Mouse (Mus musculus) layer of hippocampus, adult 18-20 months (tissue): ENCODE data around the gene Dnase1l3. TPM values are rescaled to one million over a fixed set of nuclear protein-coding genes. Genes with fewer than 3 reads are reported as not detected.

Experiments
- DNase-seq, 2 experiments: peaks; one replicate each; pipeline ENCODE4 v3.0.0; 2022; ENCODE audit warnings: low spot score in 2 of 2
- total RNA-seq, 2 experiments: library from RNA; stranded (reverse); gene quantifications; 2 replicates each; pipeline ENCODE4 v1.2.3; 2021

The Dnase1l3 gene
- total RNA-seq, 2 experiments from 2014 or later = 0.07 to 0.10 TPM

DNA sequence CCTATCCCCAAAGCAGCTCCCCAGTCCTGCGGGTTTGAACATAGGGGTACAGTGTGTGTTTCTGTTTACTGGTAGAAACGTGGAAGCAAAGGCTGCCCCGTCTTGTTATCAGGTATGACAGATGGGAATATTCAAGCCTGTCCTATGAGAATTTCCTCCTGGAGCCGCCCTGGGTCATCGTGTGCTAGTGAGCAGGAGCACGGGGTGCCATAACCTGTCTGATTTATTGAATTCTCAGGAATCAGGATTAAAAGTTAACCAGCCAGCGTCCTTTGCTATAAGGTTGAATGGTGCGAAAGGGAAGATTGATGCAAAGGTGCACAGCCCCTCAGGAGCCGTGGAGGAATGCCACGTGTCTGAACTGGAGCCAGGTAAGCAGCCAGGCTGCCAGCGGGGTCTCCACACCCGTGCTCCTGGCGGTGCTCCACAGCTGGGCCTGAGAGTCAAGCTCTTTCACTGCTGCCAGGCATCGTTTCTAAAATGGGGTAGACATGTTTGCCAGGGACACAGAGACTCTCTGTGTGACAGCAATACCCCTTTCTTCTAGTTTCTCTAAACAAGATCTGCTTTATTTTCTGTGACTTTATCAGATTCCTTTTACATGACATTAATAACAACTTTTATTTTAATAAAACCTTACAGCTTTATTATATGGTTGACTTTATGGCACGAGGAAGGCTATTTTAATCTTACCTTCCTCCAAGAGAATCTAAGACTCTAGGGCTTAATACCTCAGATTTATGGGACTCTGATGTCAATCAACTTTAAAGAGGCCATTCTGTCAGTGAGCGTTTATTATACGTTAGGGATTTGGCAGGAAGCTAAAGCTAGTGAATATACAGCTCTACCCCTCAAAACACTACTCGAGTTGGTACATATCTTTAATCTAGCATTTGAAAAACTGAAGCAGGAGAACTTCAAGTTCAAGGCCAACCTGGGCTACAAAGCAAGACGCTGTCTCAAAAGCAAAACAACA, 55.3 kb downstream of the Dnase1l3 start:
- DNase-seq = peak in 1 of 2 experiments; percentile 29

DNA sequence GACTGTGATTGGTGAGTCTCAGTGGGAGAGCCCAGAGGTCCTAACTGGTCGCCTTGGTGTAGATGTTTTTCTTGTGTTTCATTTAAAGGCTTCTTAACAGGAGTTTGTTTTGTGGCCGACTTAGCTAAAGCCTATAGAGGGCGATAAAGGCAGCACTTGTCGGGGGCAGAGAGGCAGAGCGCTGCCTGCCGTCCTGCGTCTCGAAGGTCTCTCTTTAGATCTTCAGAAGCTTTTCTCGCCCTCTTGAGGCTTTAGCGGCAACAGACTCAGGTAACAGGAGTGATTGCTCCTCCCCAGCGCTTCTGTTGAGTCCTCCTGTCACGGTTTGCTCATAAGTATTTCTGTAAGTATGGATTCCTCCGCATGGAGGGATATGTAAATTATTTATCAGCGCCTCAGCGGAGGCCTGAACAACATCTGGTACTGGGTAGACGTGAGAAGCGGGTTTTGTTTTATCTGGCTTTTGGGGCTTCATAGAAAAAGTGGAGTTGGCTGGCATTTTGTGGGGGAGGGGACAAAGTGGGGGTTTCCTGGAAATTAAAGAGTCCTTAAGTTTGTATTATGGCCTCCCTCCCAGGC, 57.2 kb downstream of the Dnase1l3 start:
- peak in 1 of 2 experiments; percentile 23 for DNase-seq

DNA sequence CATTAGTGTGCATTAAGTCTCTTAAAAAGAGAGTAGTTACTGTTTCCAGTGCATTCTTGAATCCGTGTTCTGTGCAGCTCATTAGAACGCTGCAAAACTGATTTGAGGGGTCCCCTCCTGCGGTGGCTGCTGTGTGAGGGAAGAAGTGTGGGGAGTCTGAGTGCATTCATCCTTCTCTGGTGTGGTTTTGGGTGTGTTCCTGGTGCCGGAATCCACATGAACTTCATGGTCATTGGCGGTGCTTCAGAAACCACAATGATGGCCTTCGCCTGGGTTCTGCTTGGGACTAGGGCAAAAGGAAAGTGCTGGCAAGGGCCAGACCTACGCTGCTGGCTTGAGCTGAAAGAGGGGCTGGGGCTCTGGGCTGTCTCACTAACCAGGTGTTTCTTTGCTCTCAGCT, 60.2 kb downstream of the Dnase1l3 start:
- DNase-seq = no peak

DNA sequence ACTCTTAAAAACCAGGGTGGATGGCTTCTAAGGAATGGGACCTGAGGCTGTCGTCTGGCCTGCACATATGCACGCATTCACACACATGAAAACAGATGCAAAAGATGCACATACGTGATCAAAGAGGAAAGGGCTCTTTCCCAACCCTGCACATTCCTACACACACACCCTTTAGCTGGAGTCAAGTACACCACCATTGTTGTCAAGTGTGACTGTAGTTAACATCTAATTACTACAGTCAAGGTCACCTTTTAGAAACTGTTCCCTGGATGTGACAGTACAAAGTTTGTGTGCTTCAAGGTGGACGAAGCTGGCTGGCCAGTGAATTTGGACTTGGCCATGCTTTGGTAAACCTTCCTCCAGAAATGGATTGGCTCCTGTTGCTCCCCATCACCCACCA, 62.2 kb downstream of the Dnase1l3 start:
- DNase-seq = no peak

DNA sequence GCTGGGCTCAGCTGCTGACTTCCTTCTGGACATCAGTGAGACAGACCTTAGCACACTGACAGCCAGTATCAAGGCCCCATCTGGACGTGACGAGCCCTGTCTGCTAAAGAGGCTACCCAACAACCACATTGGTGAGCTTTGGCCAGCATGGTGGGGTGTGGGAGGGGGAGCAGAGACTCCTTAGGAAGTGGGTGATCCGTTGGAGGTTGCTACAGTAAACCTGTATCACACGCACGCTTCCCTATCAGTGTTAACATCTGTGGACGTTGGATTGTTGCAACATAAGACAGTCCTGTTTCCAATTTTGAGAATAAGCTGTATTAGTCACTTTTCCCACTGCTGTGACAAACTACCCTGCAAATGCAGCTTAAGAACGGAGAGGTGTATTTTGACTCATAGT, 65.3 kb downstream of the Dnase1l3 start:
- no peak for DNase-seq

DNA sequence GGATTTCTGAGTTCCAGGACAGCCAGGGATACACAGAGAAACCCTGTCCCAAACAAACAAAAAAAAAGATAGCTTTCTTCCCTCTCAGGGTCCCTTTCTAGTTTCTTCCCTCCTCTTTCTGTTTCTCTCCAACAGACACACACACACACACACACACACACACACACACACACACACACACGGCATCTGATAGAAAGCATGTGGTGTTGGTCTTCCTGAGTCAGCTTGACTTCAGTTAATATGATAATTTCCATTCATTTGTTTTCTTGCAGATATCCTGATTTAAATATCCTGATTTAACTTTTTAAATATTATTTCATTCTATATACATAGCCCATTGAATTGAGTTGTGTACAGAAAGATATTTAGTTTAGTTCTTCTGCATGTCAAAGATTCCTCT, 66.0 kb downstream of the Dnase1l3 start:
- no peak for DNase-seq

DNA sequence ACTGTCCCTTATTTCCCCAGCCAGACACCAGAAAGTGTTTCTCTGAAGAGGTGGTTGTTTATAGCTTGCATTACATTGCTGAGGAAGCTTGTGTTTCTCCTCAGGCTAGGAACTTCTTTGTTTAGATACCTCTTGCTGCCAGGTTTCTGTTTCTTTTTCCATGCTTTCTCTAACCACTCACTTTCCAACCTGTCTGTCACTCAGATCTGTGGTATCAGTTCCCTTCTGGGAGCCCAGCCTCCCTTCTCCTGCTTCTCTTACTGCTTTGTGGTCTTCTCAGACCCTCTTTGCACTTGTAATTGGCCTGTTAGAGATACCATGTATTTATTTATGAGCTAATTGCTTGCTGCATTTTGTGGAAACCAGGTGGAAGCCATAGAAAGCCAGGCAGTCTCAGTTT, 70.7 kb downstream of the Dnase1l3 start:
- no peak for DNase-seq

DNA sequence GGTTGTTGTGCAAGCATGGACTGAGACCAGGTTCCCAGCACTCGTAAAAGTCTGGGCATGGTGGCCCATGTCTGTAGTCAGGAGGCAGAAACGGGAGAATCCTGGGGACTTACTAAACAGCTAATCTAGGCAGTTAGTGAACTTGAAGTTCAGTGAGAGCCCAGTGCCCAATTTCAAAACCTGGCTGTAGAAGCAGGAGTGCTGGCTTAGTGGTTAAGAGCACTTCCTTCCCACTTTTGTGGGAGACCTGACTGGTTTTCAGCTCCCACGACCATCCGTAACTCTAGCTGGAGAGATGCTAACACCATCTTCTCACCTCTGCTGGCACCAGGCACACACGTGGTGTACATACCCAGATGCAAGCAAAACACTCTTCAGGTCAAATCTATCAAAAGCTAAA, 72.9 kb downstream of the Dnase1l3 start:
- no peak for DNase-seq

DNA sequence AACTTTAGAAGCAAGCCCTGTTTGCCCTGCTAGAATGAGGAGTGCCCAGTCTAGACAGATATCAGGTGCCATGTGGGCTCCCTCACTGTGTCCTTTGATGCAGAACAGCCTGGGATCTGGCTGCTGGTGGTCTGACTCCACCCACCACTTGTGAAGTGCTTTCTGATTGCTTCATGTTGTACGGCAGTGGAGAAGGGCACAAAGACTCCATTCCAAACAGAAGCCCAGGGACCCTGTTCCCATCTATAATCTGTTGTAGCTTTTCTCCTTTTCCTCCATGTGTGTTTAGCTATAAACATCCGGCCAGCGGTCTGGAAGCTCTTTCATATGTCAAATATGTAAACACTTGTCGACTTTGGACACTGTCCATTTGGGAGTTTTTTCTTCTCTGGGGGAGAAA, 74.5 kb downstream of the Dnase1l3 start:
- DNase-seq = no peak

DNA sequence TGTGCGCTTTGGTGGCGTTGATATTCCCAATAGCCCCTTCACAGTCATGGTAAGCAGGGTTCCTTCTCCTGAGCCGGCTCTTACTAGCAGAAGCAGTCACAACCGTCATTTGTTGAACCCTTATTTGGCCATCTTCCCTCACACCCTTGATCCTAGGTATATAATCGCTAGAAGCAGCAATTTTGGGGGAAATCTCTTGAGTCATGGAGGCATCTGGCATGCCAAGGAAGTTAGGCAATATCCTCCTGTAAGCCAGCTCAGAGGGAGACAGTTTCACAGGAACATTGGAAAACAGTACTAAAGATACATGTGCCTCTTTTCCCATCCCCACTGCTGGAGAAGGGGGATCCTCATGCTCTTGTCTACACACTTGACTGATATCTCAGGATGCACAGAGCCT, 75.1 kb downstream of the Dnase1l3 start:
- DNase-seq = no peak

DNA sequence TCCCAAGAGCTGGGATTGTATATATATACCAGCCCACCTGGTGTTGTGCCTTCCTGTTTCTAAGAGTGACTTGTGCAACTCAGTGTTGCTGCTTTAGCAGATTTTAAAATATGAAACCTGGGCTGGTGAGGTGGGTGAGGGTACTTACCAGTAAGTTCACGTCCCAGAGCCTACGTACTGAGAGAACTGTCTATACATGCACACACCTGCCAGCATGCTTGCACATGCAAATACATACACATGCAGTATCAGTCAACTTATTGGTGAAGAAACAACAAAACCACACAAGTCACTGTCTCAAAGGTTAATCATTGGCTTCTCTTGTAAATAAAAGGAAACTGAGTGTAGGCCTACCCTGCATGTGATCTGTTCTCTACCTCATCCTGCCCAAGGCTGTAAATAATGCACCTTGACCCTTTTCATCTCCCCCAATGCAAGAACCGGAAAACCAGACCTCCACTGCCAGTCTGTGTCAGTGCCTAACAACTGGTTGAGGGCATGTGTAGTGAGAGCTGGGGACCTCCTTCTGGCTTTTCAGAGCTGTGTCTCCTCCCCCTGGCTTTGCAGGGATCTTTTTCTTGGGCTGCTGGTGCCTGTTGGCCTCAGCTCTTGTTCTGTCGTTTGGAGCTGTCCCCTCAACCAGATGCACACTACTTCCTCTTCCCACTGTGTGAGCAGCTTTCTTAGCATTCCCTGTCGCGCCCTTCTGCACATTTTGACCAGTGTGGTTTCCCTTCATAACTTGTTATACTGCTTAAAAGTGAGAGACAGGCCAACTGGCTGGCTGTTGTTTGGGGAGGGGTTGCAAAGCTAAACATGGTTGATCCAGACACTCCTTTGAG, 76.0 kb downstream of the Dnase1l3 start:
- no peak for DNase-seq

Other genes starting within 250 kb of the Dnase1l3 start
- not detected for gene Gm26661, start 203.0 kb downstream of the Dnase1l3 start, total RNA-seq
- gene Flnb, start 176.6 kb downstream of the Dnase1l3 start, total RNA-seq = 10 to 100 TPM; 40.3 to 62.2 TPM
- gene Gm45521, start 37.3 kb downstream of the Dnase1l3 start, total RNA-seq = not detected
- gene Abhd6, start 8.3 kb upstream of the Dnase1l3 start, total RNA-seq = 10 to 100 TPM; 79.1 to 80.3 TPM
- gene Rpp14, start 85.8 kb upstream of the Dnase1l3 start, total RNA-seq = 10 to 100 TPM; 24.4 to 34.7 TPM
- gene Pxk, start 103.6 kb upstream of the Dnase1l3 start, total RNA-seq = 10 to 100 TPM; 29.6 to 32.4 TPM
- 100 to 1,000 TPM; 169 to 171 TPM for gene Pdhb, start 178.5 kb upstream of the Dnase1l3 start, total RNA-seq
- 10 to 100 TPM; 69.7 to 74.9 TPM for gene Kctd6, start 219.6 kb upstream of the Dnase1l3 start, total RNA-seq